Mouse (Mus musculus) adrenal gland, adult 2 months (tissue): ENCODE results near the gene Utp3. TPM values are rescaled to one million over a fixed set of nuclear protein-coding genes. Genes with fewer than 3 reads are reported as not detected.

Source experiments
- DNase-seq: peaks from one replicate; pipeline ENCODE4 v3.0.0; 2021
- polyA plus RNA-seq: library from polyadenylated mRNA; depleted of rRNA; stranded (reverse); fragments of >200 nt; gene quantifications from 2 replicates; pipeline ENCODE4 v1.2.3, GENCODE M21; 2012
- total RNA-seq, 2 experiments: library from RNA; stranded (reverse); gene quantifications; 2 replicates each; pipeline ENCODE4 v1.2.3; 2021

The Utp3 gene
- total and polyA plus RNA-seq, 3 experiments, result 4.0 to 40.4 (median 31.7) TPM

- no peak for DNase-seq
Observed at GRCm38 (mm10) chr5:88569541-88569940, 15.3 kb downstream of the Utp3 start.

GRCm38 (mm10) chr5:88574829-88575228 is 20.6 kb downstream of the Utp3 start:
- DNase-seq, result no peak

GRCm38 (mm10) chr5:88575506-88576338 is 21.5 kb downstream of the Utp3 start:
- DNase-seq, result no peak

GRCm38 (mm10) chr5:88580681-88581080 is 26.4 kb downstream of the Utp3 start:
- DNase-seq, result no peak

GRCm38 (mm10) chr5:88581343-88581742 is 27.1 kb downstream of the Utp3 start:
- DNase-seq, result no peak

- DNase-seq, result no peak
Observed at GRCm38 (mm10) chr5:88583271-88584031, 29.2 kb downstream of the Utp3 start.

GRCm38 (mm10) chr5:88584061-88584460 is 29.8 kb downstream of the Utp3 start:
- peak; percentile 41 for DNase-seq

- DNase-seq, result peak; percentile 46
Observed at GRCm38 (mm10) chr5:88586407-88587174, 32.3 kb downstream of the Utp3 start.

- peak; percentile 76 for DNase-seq
Observed at GRCm38 (mm10) chr5:88587211-88587934, 33.1 kb downstream of the Utp3 start.

- DNase-seq, result no peak
Observed at GRCm38 (mm10) chr5:88588481-88588880, 34.2 kb downstream of the Utp3 start.

GRCm38 (mm10) chr5:88593421-88594172 is 39.3 kb downstream of the Utp3 start:
- DNase-seq, result no peak

- no peak for DNase-seq
Observed at GRCm38 (mm10) chr5:88594173-88594569, 39.9 kb downstream of the Utp3 start.

GRCm38 (mm10) chr5:88595537-88596455 is 41.5 kb downstream of the Utp3 start:
- DNase-seq, result peak; percentile 36

- no peak for DNase-seq
Observed at GRCm38 (mm10) chr5:88598961-88599360, 44.7 kb downstream of the Utp3 start.

- DNase-seq, result no peak
Observed at GRCm38 (mm10) chr5:88602030-88602429, 47.8 kb downstream of the Utp3 start.

GRCm38 (mm10) chr5:88602713-88603112 is 48.5 kb downstream of the Utp3 start:
- no peak for DNase-seq

- DNase-seq, result peak; percentile 45
Observed at GRCm38 (mm10) chr5:88604046-88604445, 49.8 kb downstream of the Utp3 start.

- DNase-seq, result no peak
Observed at GRCm38 (mm10) chr5:88604641-88605358, 50.5 kb downstream of the Utp3 start.
